Comparison of ENCODE assay signal across 11 mouse cellular contexts in genomic region chr12:104057050-104057449, GRCm38 (mm10). TPM values are rescaled to one million over a fixed set of nuclear protein-coding genes. Genes with fewer than 3 reads are reported as not detected.
DNase-seq lines count a peak whose midpoint lies in the region; ATAC-seq lines count a peak whose summit lies in the region.
"Had no signal": no experiment of that assay in that cellular context is flagged by ENCODE, and none has a peak within 500 bp of the region (broad histone marks: within the 10 kb centered on the region; RNA-seq: fewer than 3 reads in every experiment).

No protein-coding gene starts in this region.

- no peak overlapping the region for H3K4me2 ChIP-seq in liver, embryonic 12.5 days
- H3K4me2 ChIP-seq: limb, embryonic 15.5 days; neural tube, embryonic 13.5 days had no signal

- H3K27me3 ChIP-seq in liver, embryonic 12.5 days (replicated peaks): no peaks in the 10 kb centered on the region
- H3K27me3 ChIP-seq: limb, embryonic 15.5 days; neural tube, embryonic 13.5 days had no signal

- H3K27ac ChIP-seq in liver, embryonic 12.5 days: no peak overlapping the region
- H3K27ac ChIP-seq: limb, embryonic 15.5 days; neural tube, embryonic 13.5 days had no signal

- H3K4me3 ChIP-seq in liver, embryonic 12.5 days: no peak overlapping the region
- H3K4me3 ChIP-seq: limb, embryonic 15.5 days; neural tube, embryonic 13.5 days had no signal

- H3K36me3 ChIP-seq in liver, embryonic 12.5 days: no peaks in the 10 kb centered on the region
- H3K36me3 ChIP-seq: limb, embryonic 15.5 days; neural tube, embryonic 13.5 days had no signal

- DNase-seq in layer of hippocampus, adult 11-12 months (ENCODE audit: low spot score): peak; percentile 45
- DNase-seq in layer of hippocampus, postnatal 14 days (ENCODE audit: low spot score in 2 of 2): no peak
- DNase-seq in Muller cell, postnatal 12 days (ENCODE audit: inconsistent ontology term): peak; percentile 55
- peak; percentile 65 to 85 for DNase-seq in frontal cortex, adult 2 months (ENCODE audit: extremely low spot score in 1 of 2, low spot score in 1 of 2)
- DNase-seq in gastrocnemius, postnatal 25 days: no peak
- no peak for DNase-seq in adrenal gland, adult 2 months
- DNase-seq: gastrocnemius, postnatal 14 days had no signal

- peak; percentile 21 for ATAC-seq in megakaryocyte progenitor cell, adult 5-6 weeks (replicated peaks; ENCODE audit: poor library complexity)
- no peak for ATAC-seq in liver, embryonic 12.5 days

- WGBS in liver, embryonic 12.5 days (ENCODE audit: insufficient replicate concordance): 21% methylated on average over 4 of the region's 4 CpGs

- no peaks in the 10 kb centered on the region for H3K9me3 ChIP-seq in liver, embryonic 12.5 days (replicated peaks)
- H3K9me3 ChIP-seq: limb, embryonic 15.5 days; neural tube, embryonic 13.5 days had no signal

- no peaks in the 10 kb centered on the region for H3K4me1 ChIP-seq in liver, embryonic 12.5 days
- H3K4me1 ChIP-seq: neural tube, embryonic 13.5 days had no signal

- H3K9ac ChIP-seq in liver, embryonic 12.5 days: no peak overlapping the region
- H3K9ac ChIP-seq: limb, embryonic 15.5 days; neural tube, embryonic 13.5 days had no signal

RNA-seq across cellular contexts. Expression of gene Serpina12, which starts 12.8 kb away (rescaled TPM):
- total RNA-seq in layer of hippocampus, postnatal 14 days (2021): not detected
- not detected in 2 replicates for polyA plus RNA-seq in frontal cortex, adult 2 months (2012; rRNA removed)
- 0.24 TPM in 1 of 2 replicates, not detected in the other for total RNA-seq in megakaryocyte progenitor cell, adult 5-6 weeks (2015)
- total RNA-seq in megakaryocyte progenitor cell, adult 5-6 weeks (2017): 0.30 TPM in 1 of 2 replicates, not detected in the other
- polyA plus RNA-seq in liver, embryonic 12.5 days (2016; fragmentation: Nextera tagmentation; extraction: Ambion mirVana): not detected in 2 replicates
- not detected for total RNA-seq in gastrocnemius, postnatal 25 days (2021)
- total RNA-seq in adrenal gland, adult 2 months (2021): under 1 TPM; 0.21 to 0.66 TPM
- 0.03 TPM in 1 of 2 replicates, not detected in the other for polyA plus RNA-seq in adrenal gland, adult 2 months (2012; rRNA removed)
- total RNA-seq: gastrocnemius, postnatal 14 days had no signal
- polyA plus RNA-seq: neural tube, embryonic 13.5 days had no signal

RNA-seq across cellular contexts. Expression of gene Serpina9, which starts 43.5 kb away (rescaled TPM):
- under 1 TPM in 1 of 2 experiments, not detected in 1; 0.18 TPM for total RNA-seq in layer of hippocampus, postnatal 14 days (2021)
- 1.5 TPM in 2 replicates for polyA plus RNA-seq in frontal cortex, adult 2 months (2012; rRNA removed)
- not detected in 2 replicates for total RNA-seq in megakaryocyte progenitor cell, adult 5-6 weeks (2015)
- not detected in 2 replicates for total RNA-seq in megakaryocyte progenitor cell, adult 5-6 weeks (2017)
- polyA plus RNA-seq in liver, embryonic 12.5 days (2016; fragmentation: Nextera tagmentation; extraction: Ambion mirVana): not detected in 2 replicates
- total RNA-seq in gastrocnemius, postnatal 25 days (2021): not detected
- total RNA-seq in adrenal gland, adult 2 months (2021): not detected
- polyA plus RNA-seq in adrenal gland, adult 2 months (2012; rRNA removed): not detected in 2 replicates
- total RNA-seq: gastrocnemius, postnatal 14 days had no signal
- polyA plus RNA-seq: neural tube, embryonic 13.5 days had no signal

RNA-seq across cellular contexts. Expression of gene Serpina5, which starts 43.9 kb away (rescaled TPM):
- not detected for total RNA-seq in layer of hippocampus, postnatal 14 days (2021)
- polyA plus RNA-seq in frontal cortex, adult 2 months (2012; rRNA removed): not detected in 2 replicates
- not detected in 2 replicates for total RNA-seq in megakaryocyte progenitor cell, adult 5-6 weeks (2015)
- not detected in 2 replicates for total RNA-seq in megakaryocyte progenitor cell, adult 5-6 weeks (2017)
- not detected in 2 replicates for polyA plus RNA-seq in liver, embryonic 12.5 days (2016; fragmentation: Nextera tagmentation; extraction: Ambion mirVana)
- not detected for total RNA-seq in gastrocnemius, postnatal 25 days (2021)
- under 1 TPM in 1 of 2 experiments, not detected in 1; 0.75 TPM for total RNA-seq in adrenal gland, adult 2 months (2021)
- polyA plus RNA-seq in adrenal gland, adult 2 months (2012; rRNA removed): not detected in 2 replicates
- total RNA-seq: gastrocnemius, postnatal 14 days had no signal
- polyA plus RNA-seq: limb, embryonic 15.5 days; neural tube, embryonic 13.5 days had no signal

RNA-seq across cellular contexts. Expression of gene Serpina3a, which starts 55.5 kb away (rescaled TPM):
- not detected for total RNA-seq in layer of hippocampus, postnatal 14 days (2021)
- polyA plus RNA-seq in frontal cortex, adult 2 months (2012; rRNA removed): not detected in 2 replicates
- not detected in 2 replicates for total RNA-seq in megakaryocyte progenitor cell, adult 5-6 weeks (2015)
- not detected in 2 replicates for total RNA-seq in megakaryocyte progenitor cell, adult 5-6 weeks (2017)
- polyA plus RNA-seq in liver, embryonic 12.5 days (2016; fragmentation: Nextera tagmentation; extraction: Ambion mirVana): not detected in 2 replicates
- not detected for total RNA-seq in gastrocnemius, postnatal 25 days (2021)
- total RNA-seq in adrenal gland, adult 2 months (2021): not detected
- polyA plus RNA-seq in adrenal gland, adult 2 months (2012; rRNA removed): not detected in 2 replicates
- total RNA-seq: gastrocnemius, postnatal 14 days had no signal
- polyA plus RNA-seq: limb, embryonic 15.5 days; neural tube, embryonic 13.5 days had no signal

Comparison
In these comparisons a context has a peak if more than half of its experiments do, and no peak if none do; other contexts are left out.
1. DNase-seq: peak in layer of hippocampus, adult 11-12 months (single experiment), Muller cell, postnatal 12 days (single experiment) and frontal cortex, adult 2 months (2 of 2); none in layer of hippocampus, postnatal 14 days (0 of 2), gastrocnemius, postnatal 25 days (single experiment) and adrenal gland, adult 2 months (single experiment).